Mouse (Mus musculus) kidney, postnatal 14 days (tissue): ENCODE results near the gene Gm17482.
A peak's percentile ranks its signal among the peaks of the same experiment; 100 is the strongest.
"Not testable (repeated sequence)": the region's sequence is repeated elsewhere in the genome, so short reads cannot be mapped to it uniquely, and the experiment has no call there.

Experiments
- DNase-seq: peaks from one replicate; pipeline ENCODE4 v3.0.0; 2022; ENCODE audit warnings: mixed read lengths

The Gm17482 gene

DNA sequence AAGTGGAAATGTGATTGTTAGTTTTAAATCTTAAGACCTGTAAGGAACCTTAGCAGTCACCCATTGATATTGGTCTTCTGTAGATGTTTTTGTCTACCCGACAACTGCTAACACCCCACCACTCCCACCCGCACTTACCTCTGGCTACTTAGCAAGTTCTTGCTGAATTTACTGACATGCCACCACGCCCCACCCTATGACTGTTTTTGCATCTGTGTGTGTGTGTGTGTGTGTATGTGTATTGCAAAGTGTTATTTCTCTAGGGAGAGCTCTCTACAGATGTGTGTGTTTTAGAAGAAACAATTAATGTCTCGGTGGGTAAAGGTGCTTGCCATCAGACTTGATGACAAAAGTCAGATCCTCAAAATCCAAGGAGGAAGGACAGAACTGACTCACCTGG, at the start of gene Gm17482:
Gene Gm17482, plus strand, starts transcription at position 301 of the 400 bp plus-strand sequence.
- DNase-seq, result no peak

DNA sequence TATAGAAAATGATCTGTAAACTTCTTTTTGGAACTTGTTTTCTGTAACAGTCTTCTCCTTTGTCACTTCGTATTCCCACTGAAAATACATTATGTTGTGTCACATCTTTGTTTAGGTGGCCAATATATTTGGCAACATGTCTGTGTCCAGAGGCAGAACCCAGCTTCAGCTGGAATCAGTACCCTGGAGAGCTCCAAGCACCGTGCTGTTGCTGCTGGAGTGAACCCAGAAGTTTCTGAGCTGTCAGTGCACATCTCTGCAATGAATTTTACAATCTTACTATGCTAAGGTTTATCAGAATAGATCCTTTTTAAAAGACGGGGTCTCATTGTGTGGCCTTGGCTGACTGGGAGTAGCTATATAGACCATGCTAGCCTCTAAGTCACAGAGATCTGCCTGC, 48.3 kb upstream of the Gm17482 start:
- peak; percentile 64 for DNase-seq

GRCm38 (mm10) chr6:115181094-115181493, 46.0 kb upstream of the Gm17482 start:
- no peak for DNase-seq

DNA sequence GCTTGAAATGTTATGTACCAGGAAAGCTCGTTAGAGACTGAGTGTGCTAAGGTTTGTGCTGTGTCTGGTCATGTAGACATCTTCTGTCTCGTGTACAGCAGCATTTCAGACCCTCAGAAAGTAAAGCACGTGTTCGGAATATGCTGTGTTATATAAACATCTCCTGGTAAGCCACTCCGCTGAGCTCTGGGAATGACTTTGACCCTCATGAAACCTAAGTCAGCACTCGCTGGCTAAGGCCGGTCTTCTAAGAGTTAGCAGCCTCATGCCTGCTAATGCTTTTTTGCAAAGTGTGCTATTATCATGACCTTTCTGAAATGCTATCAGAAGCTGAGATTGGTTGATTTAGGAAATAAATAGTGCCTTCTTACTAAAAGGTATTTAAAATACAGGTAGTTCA, 36.0 kb upstream of the Gm17482 start:
- peak; percentile 41 for DNase-seq

DNA sequence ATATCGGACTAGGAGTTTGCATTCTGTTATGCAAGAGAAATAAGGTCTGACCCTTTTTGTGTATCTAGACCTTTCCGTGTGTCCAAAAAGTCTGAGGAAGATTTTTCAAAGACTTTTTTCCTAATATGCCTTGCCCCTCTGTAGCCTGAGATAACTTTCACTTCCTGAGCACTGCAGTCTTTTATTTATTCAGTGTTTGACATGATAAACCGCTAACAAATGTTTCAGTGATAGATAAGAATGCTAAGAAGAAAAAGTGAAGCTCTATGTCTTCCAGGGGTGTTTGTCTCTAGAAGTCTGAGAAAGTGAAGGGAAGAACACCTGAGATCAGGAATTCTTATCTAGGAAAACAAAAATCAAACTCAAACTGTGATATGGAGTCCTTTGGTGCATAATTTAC, 26.4 kb upstream of the Gm17482 start:
- no peak for DNase-seq

DNA sequence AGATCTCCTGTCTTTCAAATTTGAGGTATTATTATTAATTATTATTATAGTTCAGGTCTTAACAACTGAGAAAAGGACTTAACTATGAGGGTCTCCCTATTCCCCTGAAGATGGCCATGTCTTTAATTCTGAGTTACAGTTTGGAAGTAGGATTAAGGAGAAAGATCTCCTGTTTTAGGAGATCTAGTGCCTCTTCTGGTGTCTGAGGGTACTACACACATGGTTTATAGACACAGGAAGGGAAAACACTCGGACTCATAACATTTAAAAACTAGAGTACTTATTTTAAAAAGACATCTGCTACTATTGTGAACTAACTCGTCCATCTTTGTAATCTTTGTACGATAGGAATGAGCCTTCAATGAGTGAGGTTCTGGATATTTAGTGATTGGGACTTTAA, 24.1 kb upstream of the Gm17482 start:
- DNase-seq, result no peak

DNA sequence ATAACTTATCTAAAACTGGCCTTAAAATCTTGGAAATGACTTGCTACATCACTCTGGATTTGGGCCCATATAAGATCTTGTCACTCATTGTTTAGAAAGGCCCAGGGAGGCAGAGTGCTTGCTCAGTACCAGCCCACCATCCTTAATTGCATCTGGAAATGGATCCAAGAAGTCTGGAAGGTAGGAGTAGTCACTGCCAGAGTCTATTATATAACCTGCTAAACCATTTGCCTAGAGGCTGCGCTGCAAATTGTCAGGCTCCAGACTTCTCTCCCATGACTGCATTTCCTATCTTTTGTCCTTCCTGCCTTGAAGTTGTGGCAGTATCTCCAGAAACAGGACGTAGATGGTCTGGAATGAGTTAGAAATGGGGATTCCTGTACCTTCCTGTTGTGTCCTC, 17.0 kb upstream of the Gm17482 start:
- DNase-seq, result no peak

GRCm38 (mm10) chr6:115210820-115211219, 16.3 kb upstream of the Gm17482 start:
- DNase-seq, result no peak

GRCm38 (mm10) chr6:115212132-115212903, 14.8 kb upstream of the Gm17482 start:
- no peak for DNase-seq

DNA sequence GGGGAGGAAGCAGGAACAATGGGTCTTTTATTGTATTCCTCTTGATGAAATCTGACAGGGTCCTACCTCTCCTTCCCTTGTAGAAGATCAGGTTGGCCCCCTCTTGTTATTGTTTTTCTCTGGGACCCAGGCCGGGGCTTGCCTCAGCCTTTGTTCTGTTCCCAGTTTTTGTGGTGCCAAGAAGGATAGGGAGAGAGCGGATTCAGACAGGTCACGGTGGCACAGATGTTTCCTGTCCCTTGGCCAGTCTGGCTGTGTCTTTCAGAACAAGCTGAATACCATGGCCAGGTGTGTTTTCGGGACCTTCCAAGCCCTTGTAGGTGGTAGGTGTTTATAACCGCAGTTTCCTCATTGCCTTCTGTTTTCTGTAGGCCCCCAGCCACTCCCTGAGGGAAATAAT, 14.0 kb upstream of the Gm17482 start:
- peak; percentile 36 for DNase-seq

DNA sequence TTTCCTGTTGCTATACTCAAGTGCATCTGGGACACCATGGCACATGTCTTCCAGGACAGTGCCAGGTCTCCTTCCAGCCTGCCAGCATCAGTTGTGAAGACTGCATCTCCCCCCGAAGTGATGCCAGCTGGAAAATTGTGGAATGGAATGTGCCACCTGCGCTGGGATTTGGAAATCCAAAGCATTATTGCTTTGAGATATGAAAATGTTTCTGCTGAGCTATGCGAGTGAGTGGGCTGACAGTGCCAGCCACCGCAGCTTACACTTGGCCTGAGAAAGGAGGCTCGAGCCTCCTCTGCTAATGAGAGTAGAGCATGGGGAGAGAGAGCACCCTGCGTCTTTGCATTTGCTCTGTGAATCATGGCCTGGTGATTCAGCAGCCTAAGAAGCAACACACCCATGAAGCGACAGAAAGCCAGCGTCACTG, 5.9 kb upstream of the Gm17482 start:
- DNase-seq, result no peak

- DNase-seq, result no peak
Observed at GRCm38 (mm10) chr6:115225519-115225918, 1.6 kb upstream of the Gm17482 start.

- DNase-seq, result peak; percentile 83
Observed at GRCm38 (mm10) chr6:115227529-115227928, 386 bp downstream of the Gm17482 start.

DNA sequence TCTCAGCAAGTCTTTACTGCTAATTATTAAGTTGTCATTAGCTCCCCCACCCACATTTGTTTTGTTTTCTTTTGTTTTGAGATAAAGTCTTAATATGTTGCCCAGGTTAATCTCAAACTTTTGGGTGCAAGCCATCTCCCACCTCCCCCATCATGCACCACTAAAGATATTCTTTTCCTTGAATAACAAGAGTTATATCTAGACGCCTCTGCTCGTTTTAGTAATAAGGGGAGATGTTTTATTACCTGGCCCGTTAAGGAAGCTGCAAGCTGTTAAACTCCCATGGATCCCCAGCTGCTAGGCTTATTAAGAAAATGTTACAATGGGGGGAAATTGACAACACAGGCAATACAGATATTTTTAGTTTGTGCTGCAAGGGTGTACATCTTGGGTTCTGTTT, 3.4 kb downstream of the Gm17482 start:
- DNase-seq, result no peak

DNA sequence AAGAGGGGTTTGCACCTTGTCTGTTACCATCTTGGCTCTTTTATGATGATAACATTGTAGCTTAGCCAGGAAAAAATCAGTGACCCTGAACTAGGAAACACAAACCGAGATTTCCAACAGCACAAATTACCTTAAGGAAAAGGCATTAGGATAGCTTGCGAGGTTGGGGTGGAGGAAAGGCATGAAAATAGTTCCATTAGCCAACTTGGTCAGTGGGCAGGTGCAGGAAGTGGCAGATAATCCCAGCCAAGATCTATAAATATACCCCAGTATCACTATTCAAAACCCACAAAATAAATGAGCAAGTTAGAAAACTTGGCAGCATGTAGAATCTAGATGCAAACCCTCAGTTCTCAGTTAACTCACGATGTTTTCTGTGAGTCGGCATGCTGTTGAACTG, 4.7 kb downstream of the Gm17482 start:
- no peak for DNase-seq

- no peak for DNase-seq
Observed at GRCm38 (mm10) chr6:115232562-115232961, 5.4 kb downstream of the Gm17482 start.

DNA sequence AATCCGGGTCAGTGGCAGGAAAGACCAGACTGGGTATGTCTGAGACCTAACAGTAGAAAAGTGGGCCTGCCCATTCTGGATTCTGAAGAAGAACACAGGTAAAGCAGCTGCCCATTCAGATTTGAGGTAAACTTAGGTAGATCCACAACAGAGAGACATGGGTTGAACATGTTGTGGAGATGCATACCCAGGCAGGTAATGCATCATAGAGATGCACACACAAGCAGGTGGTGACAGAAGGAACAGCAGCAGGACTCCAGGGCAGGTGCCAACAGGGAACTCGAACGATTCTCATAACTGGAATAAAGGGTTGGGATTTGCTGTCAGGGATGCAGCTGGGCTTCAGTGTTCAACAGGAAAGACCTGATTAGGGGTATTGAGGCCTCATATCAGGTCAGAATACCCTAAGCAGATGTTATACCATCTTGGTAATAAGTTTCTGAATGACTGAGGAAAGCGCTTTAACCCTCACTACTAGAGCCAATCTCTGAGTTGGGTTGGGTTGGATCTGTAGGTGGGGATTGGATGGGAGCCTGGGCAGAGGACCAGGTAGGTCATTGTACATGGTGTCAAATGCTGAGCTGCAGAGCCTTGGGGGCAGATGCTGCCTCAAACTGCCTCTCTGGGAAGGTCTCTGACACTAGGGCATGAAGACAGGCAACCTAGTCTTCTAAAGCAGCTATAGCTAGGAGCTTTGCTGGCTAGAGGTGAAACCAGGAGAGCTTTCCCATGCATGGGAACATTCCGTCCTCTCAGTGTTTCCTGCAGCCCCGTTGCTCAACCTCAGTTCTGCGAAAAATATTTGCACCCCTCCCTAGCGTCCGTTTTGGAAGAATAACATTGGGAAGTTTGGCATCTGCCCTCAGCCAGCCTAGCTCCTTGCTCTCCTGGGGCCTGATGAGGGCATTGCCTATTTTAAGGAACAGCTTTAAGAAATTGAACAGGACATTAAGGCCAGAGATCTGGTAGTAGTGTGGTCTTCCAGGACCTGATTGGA, 11.2 kb downstream of the Gm17482 start:
- DNase-seq, result no peak

DNA sequence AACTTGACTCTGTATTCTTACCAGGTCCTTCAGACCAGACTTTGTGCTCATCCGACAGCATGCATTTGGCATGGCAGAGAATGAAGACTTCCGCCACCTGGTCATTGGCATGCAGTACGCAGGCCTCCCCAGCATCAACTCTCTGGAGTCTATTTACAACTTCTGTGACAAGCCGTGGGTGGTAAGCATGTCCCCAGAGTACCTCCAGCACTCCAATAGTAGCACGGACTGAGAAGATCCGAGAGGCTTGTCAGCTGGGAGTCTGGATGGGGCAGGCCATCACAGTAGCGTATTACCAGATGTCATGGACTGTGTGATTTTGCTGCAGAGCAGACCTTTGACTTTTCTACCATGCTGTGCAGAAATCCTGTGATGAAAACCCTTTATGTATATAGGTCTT, 12.2 kb downstream of the Gm17482 start:
- DNase-seq, result no peak

GRCm38 (mm10) chr6:115240431-115240830, 13.3 kb downstream of the Gm17482 start:
- DNase-seq, result not testable (repeated sequence)

GRCm38 (mm10) chr6:115241131-115241699, 14.1 kb downstream of the Gm17482 start:
- DNase-seq, result no peak

DNA sequence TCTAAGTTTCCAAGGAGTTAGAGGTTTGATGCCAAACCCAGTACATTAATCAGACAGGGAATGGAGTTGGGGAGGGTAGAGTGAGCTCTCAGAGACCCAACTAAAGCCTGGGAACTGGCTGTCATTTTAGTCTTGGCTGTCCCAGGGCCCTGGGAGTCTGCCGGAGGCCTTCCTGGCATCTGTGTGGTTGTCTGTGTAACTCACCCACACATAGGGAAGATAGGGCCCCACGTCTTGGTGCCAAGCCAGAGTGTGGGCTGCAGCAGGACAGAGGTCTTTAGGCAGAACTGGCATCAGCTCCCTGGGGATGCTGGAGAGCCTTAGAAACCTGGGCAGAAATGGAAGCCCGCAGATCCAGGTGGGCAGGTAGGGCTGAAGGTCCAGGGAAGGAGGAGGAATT, 14.8 kb downstream of the Gm17482 start:
- DNase-seq, result no peak

DNA sequence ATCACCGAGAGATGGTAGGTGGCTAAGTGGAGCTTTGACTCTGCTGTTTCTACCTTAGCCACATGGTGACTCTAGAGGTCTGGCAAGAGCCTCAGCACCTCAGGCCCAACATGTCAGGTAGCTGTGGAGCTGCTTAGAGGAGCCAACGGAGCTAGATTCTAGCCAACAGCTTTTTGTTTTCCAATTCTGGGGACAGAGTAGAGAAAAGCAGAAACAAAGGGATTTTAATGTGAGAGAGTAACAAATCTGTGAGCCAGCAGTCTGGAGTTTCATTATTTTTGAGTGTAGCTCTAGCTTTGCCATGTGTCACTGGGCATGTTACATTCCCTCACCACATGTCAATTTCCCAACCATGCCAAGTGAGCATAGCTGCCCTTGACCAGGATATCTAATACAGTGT, 17.1 kb downstream of the Gm17482 start:
- DNase-seq, result no peak

DNA sequence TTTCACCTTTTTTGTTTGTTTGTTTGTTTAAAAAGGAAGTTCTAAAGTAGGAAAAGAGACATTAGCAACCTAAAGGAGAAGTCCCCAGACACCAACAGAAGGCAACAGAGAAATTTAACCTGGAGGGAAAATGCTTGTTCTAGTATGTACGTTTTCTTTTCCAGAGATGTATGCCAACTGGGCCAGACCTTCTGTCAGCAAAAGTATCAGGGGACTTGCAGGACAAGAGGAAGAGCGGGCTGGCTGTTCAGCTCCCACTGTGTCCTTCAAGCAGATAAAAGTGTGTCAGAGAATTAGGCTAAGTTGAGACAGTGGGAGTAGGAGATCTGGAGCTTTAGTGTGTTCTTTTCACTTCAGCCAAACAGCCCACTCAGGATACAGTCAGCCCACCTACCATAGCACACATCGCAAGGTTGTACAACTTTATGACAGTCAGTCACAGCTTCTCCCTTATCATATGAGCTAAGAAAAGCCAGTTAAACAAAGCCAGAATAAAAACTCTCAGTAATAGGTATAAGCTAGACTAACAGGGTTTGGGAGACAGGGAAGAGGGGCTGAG, 18.4 kb downstream of the Gm17482 start:
- DNase-seq, result no peak
